Mouse (Mus musculus) hindbrain, embryonic 16.5 days (tissue): ENCODE data around the gene Hoxc12. TPM values are rescaled to one million over a fixed set of nuclear protein-coding genes. Genes with fewer than 3 reads are reported as not detected.

Experiments used
- ATAC-seq: fragments of 200-750 bp; cut with Nextera tagmentation; 2 replicates; pipeline ENCODE4 v1.8.0; 2017; ENCODE audit warnings: moderate TSS enrichment, moderate library complexity
- H3K27ac ChIP-seq: fragments of 300-500 bp; sonication (generic); 2 replicates; pipeline ENCODE4 v1.5.1; 2014; ENCODE audit warnings: low read depth, mild to moderate bottlenecking, control low read depth, low read length, moderate library complexity
- H3K27me3 ChIP-seq: fragments of 300-500 bp; sonication (generic); replicated peaks from 2 replicates; pipeline ENCODE4 v1.6.1; 2014; ENCODE audit warnings: low read length; ENCODE audit not compliant: control insufficient read depth, insufficient read depth
- H3K36me3 ChIP-seq: fragments of 300-500 bp; sonication (generic); 2 replicates; pipeline ENCODE4 v1.6.1; 2014; ENCODE audit warnings: mild to moderate bottlenecking, low read length, moderate library complexity, mixed read lengths; ENCODE audit not compliant: control insufficient read depth, insufficient read depth
- H3K4me1 ChIP-seq: fragments of 300-500 bp; sonication (generic); 2 replicates; pipeline ENCODE4 v1.6.1; 2014; ENCODE audit warnings: low read depth, low read length; ENCODE audit not compliant: control insufficient read depth, insufficient read depth
- H3K4me2 ChIP-seq: fragments of 300-500 bp; sonication (generic); 2 replicates; pipeline ENCODE4 v1.6.1; 2014; ENCODE audit warnings: mild to moderate bottlenecking, low read length, control low read depth, moderate library complexity
- H3K4me3 ChIP-seq: fragments of 300-500 bp; sonication (generic); 2 replicates; pipeline ENCODE4 v1.5.1; 2014; ENCODE audit warnings: mild to moderate bottlenecking, low read length, control low read depth, moderate library complexity
- H3K9ac ChIP-seq: fragments of 300-500 bp; sonication (generic); 2 replicates; pipeline ENCODE4 v1.6.1; 2014; ENCODE audit warnings: low read depth, mild to moderate bottlenecking, control low read depth, low read length, moderate library complexity
- H3K9me3 ChIP-seq: fragments of 300-500 bp; sonication (generic); 2 replicates; pipeline ENCODE4 v1.6.1; 2014; ENCODE audit warnings: mild to moderate bottlenecking, low read length, moderate library complexity; ENCODE audit not compliant: control insufficient read depth
- WGBS: fragments of 180-500 bp; shearing (Covaris S2); extraction: QIAGEN DNeasy Blood & Tissue Kit; methylation state at CpG from one replicate; pipeline ENCODE4 v1.1.7; 2014; 5-methylcytosine and 5-hydroxymethylcytosine counted together
- polyA plus RNA-seq: library from polyadenylated mRNA; unstranded; fragments of >200 nt; fragmentation: Nextera tagmentation; extraction: Ambion mirVana; gene quantifications from 2 replicates; pipeline ENCODE4 v1.2.1, GENCODE M21; 2015

The Hoxc12 gene
- polyA plus RNA-seq, 1 experiment from 2014 or later = not detected

- no peak overlapping the region for H3K9ac ChIP-seq
- 1% methylated on average over 37 of the region's 37 CpGs for WGBS
- H3K4me3 ChIP-seq = no peak overlapping the region
- no peaks in the 10 kb centered on the region for H3K36me3 ChIP-seq
- peaks cover 1% of the 10 kb centered on the region for H3K4me1 ChIP-seq
- 0 out of 2 replicates have a peak, but pooled peaks cover 2% of the 10 kb centered on the region for H3K9me3 ChIP-seq
- no peak for ATAC-seq
- no peak overlapping the region for H3K27ac ChIP-seq
- peaks cover 74% of the 10 kb centered on the region for H3K27me3 ChIP-seq
- no peak overlapping the region for H3K4me2 ChIP-seq
Observed at GRCm38 (mm10) chr15:102976631-102977422, 40.3 kb downstream of the Hoxc12 start.

GRCm38 (mm10) chr15:102977423-102977974, 40.9 kb downstream of the Hoxc12 start:
- H3K27ac ChIP-seq = no peak overlapping the region
- 3% methylated on average over 16 of the region's 16 CpGs for WGBS
- no peak for ATAC-seq

GRCm38 (mm10) chr15:102978615-102979515, 42.3 kb downstream of the Hoxc12 start:
- H3K9ac ChIP-seq = no peak overlapping the region
- H3K4me3 ChIP-seq = no peak overlapping the region
- no peak for ATAC-seq
- no peaks in the 10 kb centered on the region for H3K36me3 ChIP-seq
- H3K4me1 ChIP-seq = peaks cover 3% of the 10 kb centered on the region
- no peak overlapping the region for H3K27ac ChIP-seq
- H3K27me3 ChIP-seq = peaks cover 70% of the 10 kb centered on the region
- no peaks in the 10 kb centered on the region for H3K9me3 ChIP-seq
- WGBS = 3% methylated on average over 13 of the region's 13 CpGs
- H3K4me2 ChIP-seq = no peak overlapping the region

More at GRCm38 (mm10) chr15:102977423-102977974, 40.9 kb downstream of the Hoxc12 start:
- Histone ChIP-seq H3K9me3 (0 out of 2 replicates have a peak, but pooled peaks cover 2% of the 10 kb centered on the region), H3K36me3 (no peaks in the 10 kb centered on the region), H3K4me2 (no peak overlapping the region), H3K9ac (no peak overlapping the region), H3K4me1 (peaks cover 3% of the 10 kb centered on the region), H3K27me3 (peaks cover 72% of the 10 kb centered on the region), H3K4me3 (no peak overlapping the region)

GRCm38 (mm10) chr15:102979936-102980335, 43.4 kb downstream of the Hoxc12 start:
- Histone ChIP-seq H3K36me3 (no peaks in the 10 kb centered on the region), H3K4me3 (no peak overlapping the region), H3K4me1 (peaks cover 3% of the 10 kb centered on the region), H3K27ac (no peak overlapping the region), H3K4me2 (no peak overlapping the region), H3K9ac (no peak overlapping the region), H3K27me3 (peaks cover 70% of the 10 kb centered on the region), H3K9me3 (no peaks in the 10 kb centered on the region)
- 6% methylated on average over 1 of the region's 1 CpGs for WGBS
- no peak for ATAC-seq

- no peak overlapping the region for H3K4me3 ChIP-seq
- peaks cover 3% of the 10 kb centered on the region for H3K4me1 ChIP-seq
- H3K27ac ChIP-seq = no peak overlapping the region
- H3K9me3 ChIP-seq = no peaks in the 10 kb centered on the region
- WGBS = 4% methylated on average over 11 of the region's 11 CpGs
- H3K9ac ChIP-seq = no peak overlapping the region
- peaks cover 69% of the 10 kb centered on the region for H3K27me3 ChIP-seq
- no peak for ATAC-seq
- H3K4me2 ChIP-seq = no peak overlapping the region
- no peaks in the 10 kb centered on the region for H3K36me3 ChIP-seq
Observed at GRCm38 (mm10) chr15:102980352-102980751, 43.8 kb downstream of the Hoxc12 start.

GRCm38 (mm10) chr15:102980912-102981311, 44.4 kb downstream of the Hoxc12 start:
- H3K4me3 ChIP-seq = peak overlapping the region; percentile 24
- H3K27me3 ChIP-seq = peaks cover 69% of the 10 kb centered on the region
- H3K36me3 ChIP-seq = no peaks in the 10 kb centered on the region
- under 1% methylated on average over 14 of the region's 14 CpGs for WGBS
- H3K9ac ChIP-seq = no peak overlapping the region
- peaks cover 3% of the 10 kb centered on the region for H3K4me1 ChIP-seq
- peak overlapping the region; percentile 6; the same call in 1 of the 2 replicates for H3K4me2 ChIP-seq
- H3K27ac ChIP-seq = no peak overlapping the region
- no peaks in the 10 kb centered on the region for H3K9me3 ChIP-seq
- no peak for ATAC-seq

GRCm38 (mm10) chr15:102981379-102982288, 45.1 kb downstream of the Hoxc12 start:
- Histone ChIP-seq H3K36me3 (no peaks in the 10 kb centered on the region), H3K27me3 (peaks cover 71% of the 10 kb centered on the region), H3K4me3 (peak overlapping the region; percentile 24), H3K27ac (no peak overlapping the region), H3K4me2 (peak overlapping the region; percentile 6), H3K4me1 (peaks cover 3% of the 10 kb centered on the region), H3K9ac (no peak overlapping the region), H3K9me3 (no peaks in the 10 kb centered on the region)
- under 1% methylated on average over 80 of the region's 88 CpGs for WGBS
- ATAC-seq = no peak

- Histone ChIP-seq H3K27me3 (peaks cover 74% of the 10 kb centered on the region), H3K4me3 (no peak overlapping the region), H3K4me1 (peaks cover 3% of the 10 kb centered on the region), H3K27ac (no peak overlapping the region), H3K9ac (no peak overlapping the region), H3K36me3 (no peaks in the 10 kb centered on the region), H3K4me2 (no peak overlapping the region), H3K9me3 (no peaks in the 10 kb centered on the region)
- WGBS = 1% methylated on average over 12 of the region's 12 CpGs
- ATAC-seq = no peak
Observed at GRCm38 (mm10) chr15:102983716-102984115, 47.2 kb downstream of the Hoxc12 start.
